Mouse (Mus musculus): ENCODE measurements around the gene Smyd3.
"Not testable (repeated sequence)": the region's sequence is repeated elsewhere in the genome, so short reads cannot be mapped to it uniquely, and the experiment has no call there.

Smyd3 gene

DNA sequence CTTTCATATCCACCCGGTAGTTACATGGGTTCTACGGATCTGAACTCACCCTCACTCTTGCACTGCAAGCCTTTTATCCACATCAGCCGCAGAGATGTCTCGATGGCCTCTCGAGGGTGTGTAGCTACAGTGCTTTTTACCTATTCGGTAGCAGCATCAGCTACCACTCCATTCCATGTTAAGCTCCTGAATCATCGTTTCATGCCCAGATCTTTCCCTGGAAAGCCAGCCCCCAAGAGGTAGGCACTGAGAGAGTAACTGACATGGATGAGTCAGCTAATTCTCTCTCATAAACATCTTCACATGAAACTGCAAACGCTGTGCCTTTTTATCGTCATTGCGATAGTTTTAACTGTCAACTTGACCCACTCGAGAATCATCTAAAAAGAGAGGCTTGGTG lies 143.9 kb downstream of the Smyd3 start:
- no peak for DNase-seq

DNA sequence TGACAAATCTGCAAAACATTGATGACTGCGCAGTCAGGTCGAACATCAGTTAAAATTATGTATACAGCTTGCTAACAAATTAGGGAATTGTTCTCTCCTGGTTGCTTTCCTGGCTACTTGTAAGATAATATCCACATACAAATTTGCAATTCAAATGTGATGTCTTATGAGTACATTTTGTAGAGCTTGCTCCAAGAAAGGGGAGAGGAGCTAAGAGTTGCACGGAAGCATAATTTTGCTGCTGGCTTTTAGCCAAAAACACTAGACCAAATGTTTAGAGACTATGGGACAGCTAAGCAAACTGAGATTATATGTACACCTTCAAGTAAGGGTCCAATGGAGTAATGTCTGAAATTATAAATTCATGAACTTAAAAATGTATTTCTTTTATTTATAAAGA lies 146.7 kb downstream of the Smyd3 start:
- DNase-seq, result no peak

DNA sequence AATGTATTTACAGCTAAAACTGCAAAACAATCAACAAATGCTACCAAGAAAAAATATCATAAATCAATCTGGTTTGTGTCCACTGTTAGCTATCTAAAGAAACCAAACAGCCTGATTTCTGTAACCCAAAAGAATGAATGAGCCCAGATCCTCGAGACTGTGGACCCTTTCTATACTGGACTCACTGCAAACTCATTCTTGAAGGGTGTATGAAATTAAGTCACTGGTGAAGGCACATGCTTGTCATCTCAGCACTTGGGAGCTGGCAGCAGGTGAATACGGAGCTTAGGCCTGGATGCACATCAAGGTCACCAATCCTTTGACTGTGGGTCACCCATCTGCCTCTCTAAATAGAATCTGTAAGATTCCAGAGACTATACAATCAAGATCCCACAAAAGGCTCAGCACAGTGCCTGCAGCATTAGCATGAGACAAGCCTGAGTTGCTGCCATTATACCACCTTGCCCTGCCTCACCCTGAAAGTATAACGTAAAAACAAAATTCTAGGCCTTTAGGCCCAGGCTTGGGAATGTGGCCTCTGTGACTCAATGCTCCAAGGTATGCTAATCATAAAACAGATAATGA lies 149.3 kb downstream of the Smyd3 start:
- no peak for DNase-seq

DNA sequence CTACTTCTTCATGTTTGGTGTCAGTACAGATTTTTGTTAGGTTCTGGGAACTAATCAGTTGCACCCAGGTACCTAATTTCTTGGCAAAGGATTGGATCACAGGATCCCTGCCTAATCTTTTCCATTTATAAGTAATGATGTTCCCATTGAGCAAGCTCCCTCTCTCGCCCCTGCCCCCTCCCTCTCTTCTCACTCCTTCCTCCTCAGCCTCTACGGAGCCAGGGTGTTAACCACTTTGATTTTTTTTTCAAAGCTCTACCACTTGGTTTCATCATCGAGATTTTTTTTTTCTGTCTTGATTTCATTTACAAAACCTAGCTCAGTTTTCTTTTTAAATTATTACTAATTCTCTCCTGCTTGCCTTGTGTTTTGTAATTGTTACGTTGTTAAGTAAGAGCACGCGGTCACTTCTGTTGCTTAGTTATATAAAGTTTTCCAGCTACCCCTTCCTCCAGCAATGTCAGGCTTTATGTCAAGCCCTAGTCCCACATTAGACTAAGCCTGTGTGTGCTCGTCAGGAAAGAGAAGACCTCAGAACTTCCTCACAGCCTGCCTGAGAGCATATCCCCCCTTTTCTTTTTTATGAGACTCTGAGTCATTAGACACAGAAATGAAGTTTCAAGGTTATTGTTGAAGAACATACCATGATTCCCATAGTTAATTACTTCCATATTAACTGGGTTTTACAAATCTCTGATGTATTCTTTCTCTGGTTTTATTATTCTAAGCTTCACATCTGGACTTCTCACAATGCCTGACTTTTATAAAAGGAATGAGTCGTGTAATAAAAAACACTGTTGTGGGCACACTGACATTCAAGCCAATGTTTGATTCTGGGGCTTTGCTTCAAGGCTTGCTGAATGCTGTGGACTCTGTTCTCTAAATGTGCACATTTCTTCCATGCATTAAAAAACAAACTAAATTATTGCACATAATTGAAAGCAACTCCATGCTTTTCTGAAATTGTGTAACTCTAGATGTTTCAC lies 156.1 kb downstream of the Smyd3 start:
- DNase-seq, result no peak

DNA sequence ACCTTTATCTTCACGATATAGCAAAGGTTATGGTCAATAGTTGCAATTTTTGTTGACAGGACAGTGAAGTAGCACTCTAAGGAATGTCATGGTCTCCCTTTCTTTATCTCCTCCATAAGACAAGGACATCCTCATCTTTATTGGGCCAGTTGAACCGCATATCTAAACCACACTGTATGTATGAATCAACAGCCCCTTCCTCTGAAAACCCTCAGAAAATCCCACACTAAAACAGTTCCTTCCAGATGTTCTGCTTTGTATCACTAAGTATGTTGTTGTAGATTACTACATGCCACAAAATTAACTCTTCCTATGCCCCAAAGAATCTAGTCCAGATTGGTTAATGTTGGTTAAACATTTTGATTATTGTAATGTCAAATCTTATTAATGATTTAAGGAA lies 160.7 kb downstream of the Smyd3 start:
- no peak for DNase-seq

- no peak for DNase-seq
Measured at GRCm38 (mm10) chr1:179354250-179354649, 163.6 kb downstream of the Smyd3 start.

DNA sequence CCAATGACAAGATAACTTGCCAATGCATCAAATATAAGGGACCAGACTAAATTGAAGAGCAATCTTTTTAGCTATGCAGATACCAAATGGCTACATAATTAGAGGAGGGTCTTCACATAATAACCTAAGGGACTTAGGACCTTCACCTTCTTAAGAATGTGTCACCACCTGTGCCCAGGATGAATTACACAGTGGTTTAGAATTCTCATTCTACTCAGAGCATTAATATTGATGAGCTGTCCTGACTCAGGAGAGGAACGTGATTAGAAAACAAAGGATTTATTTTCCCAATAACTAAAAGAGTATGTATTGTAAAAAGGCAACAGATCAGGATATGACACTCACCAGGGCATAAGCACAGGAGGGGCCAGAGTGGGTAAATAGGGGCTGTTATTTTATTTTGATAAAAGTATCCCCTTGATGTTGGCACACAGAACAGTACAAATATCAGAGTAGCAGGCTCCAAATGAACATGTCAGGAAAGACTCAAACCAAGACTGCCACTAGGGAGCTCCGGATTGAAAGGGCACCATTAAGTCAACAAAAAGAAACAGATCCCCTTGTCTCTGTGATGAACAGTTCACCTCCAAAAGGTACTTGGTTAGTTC lies 172.4 kb downstream of the Smyd3 start:
- DNase-seq, result no peak

- no peak for DNase-seq
Measured at GRCm38 (mm10) chr1:179343426-179343825, 174.4 kb downstream of the Smyd3 start.

GRCm38 (mm10) chr1:179341589-179341988 lies 176.3 kb downstream of the Smyd3 start:
- DNase-seq, result no peak

GRCm38 (mm10) chr1:179339066-179339465 lies 178.8 kb downstream of the Smyd3 start:
- no peak for DNase-seq

DNA sequence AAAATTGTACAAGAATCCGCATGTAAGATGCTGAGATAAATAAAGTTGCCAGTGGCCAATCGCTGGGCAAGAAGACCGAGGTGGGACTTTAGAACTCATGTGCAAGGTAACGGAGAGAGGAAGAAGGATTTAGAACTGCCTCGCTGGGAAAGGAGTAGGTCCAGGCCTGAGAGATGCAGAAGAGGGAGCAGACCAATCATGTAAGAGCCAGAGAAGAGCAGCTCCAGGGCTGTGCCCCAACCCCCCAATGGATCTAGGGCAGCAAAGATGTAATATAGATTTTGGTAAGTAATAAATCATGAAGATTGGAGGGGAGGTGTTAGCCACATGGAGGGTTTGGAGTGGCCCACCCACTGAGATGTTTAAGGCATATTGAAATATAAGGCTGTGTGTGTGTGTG lies 180.3 kb downstream of the Smyd3 start:
- DNase-seq, result no peak

DNA sequence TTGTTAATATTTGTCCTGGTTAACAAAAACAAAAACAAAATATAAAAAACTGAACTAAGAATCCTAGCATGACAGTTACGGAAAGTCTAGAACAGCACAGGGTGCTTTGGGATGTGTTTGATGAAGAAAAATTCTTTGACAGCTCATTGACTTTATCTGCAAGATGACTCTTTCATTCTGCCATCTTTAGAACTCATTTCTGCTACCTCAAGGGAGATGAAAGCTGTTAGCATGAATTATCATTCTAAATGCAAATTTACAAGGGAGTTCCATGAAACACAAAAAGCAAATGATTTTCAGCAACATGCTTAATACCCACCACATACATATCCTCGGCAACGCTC lies 190.9 kb downstream of the Smyd3 start:
- DNase-seq, result no peak

- no peak for DNase-seq
Measured at GRCm38 (mm10) chr1:179326262-179326964, 191.4 kb downstream of the Smyd3 start.

DNA sequence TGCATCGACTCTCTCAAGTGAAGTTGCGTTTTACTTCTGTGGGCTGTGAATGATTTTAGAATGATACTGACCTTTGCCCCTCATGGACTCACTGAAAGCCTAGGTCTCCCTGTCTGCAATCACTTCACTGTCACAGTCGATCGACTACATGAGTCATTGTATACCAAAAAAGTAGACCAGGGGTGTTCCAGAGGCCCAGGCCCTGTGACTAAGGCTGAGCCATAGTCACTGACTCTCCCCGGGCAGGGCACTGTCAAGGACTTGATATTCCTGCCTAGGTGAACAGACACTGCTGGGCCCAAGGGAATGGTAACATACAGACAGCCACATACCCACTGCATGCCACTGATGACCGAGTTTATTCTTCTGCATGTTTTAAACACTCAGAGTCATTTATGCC lies 193.6 kb downstream of the Smyd3 start:
- no peak for DNase-seq

DNA sequence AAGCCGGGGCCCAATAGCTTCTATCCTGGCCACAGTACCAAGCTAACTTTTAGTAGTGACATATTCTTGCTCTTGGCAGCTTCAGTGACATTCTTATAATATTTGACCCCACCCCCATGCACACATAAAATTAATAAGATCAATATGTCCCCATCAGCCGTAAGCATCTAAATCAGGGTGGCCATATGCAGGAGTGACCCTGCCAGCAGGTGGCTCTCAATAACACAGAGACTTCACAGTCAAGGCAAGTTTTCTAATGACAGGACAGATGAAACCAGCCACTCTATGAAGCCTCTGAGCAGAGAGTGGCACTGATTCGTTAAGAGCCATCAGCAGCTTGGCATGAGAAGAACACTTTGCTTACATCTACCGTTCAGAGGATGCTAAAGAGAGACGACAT lies 204.2 kb downstream of the Smyd3 start:
- DNase-seq, result no peak

GRCm38 (mm10) chr1:179309487-179309886 lies 208.4 kb downstream of the Smyd3 start:
- DNase-seq, result no peak

- DNase-seq, result no peak
Measured at GRCm38 (mm10) chr1:179302446-179303230, 215.2 kb downstream of the Smyd3 start.

- DNase-seq, result no peak
Measured at GRCm38 (mm10) chr1:179295626-179296025, 222.2 kb downstream of the Smyd3 start.

- no peak for DNase-seq
Measured at GRCm38 (mm10) chr1:179293772-179294353, 224.0 kb downstream of the Smyd3 start.

- not testable (repeated sequence) for DNase-seq
Measured at GRCm38 (mm10) chr1:179290181-179290580, 227.7 kb downstream of the Smyd3 start.

DNA sequence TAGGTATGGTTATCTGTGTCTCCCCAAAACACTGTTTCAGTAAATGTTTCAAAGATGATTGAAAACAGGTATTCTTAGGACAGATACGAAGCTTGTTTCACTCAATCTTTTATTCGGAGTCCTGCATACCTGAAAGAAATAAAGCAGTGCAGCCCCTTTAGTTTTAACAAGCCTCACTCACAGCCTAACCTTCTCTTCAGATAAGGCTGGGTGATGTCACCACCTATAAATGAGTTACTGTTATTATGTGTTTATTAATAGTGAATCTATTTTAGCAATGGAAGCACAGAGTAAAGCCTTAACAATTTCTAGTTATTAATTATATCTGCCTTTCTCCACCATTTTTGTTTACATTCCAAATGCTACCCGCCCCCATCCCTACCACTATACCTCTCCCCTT lies 228.1 kb downstream of the Smyd3 start:
- DNase-seq, result no peak

- no peak for DNase-seq
Measured at GRCm38 (mm10) chr1:179286748-179287147, 231.1 kb downstream of the Smyd3 start.
